Mouse (Mus musculus) ES-E14 (cell line): ENCODE results near the gene Heg1.

ENCODE experiments used
- ZC3H11A ChIP-seq: IDR thresholded peaks from 2 replicates; pipeline ENCODE4 v1.6.1; 2012; ENCODE audit warnings: low read depth, mild to moderate bottlenecking, inconsistent platforms, low read length, borderline replicate concordance
- ZNF384 ChIP-seq: IDR thresholded peaks from 2 replicates; pipeline ENCODE4 v1.6.1; 2012; ENCODE audit warnings: low read depth, low read length, inconsistent platforms

DNA sequence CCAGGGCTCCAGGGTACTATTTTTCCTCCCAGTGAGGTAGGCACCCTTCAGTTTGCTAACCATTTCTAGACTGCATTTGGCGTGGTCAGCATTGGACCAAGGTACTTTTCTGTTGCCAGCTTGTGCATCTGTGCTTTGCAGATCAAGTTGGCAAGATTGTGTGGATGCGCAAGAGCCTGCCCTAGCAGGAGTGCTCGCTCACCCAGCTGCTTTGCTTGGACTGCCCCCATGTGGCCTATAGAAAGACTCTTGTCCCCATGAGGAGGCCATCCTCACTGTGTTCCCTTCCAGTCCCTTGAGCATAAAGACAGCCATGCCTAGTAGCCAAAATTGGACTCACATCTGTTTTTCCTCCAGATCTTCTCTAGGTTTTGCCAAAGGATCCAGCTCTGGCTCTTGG is 55.6 kb downstream of the Heg1 start:
- TF ChIP-seq ZC3H11A (peak; percentile 69; the same call in 1 of the 2 replicates), ZNF384 (no peak)
